Mouse (Mus musculus): ENCODE results near the gene Gabra4. TPM values are rescaled to one million over a fixed set of nuclear protein-coding genes. Genes with fewer than 3 reads are reported as not detected.

Gabra4 gene
- total RNA-seq (2014; rRNA removed; ENCODE audit: low replicate concordance) (0.34 and 0.93 TPM in 2 replicates), polyA plus RNA-seq (2015; fragmentation: Nextera tagmentation; extraction: Ambion mirVana) (0.38 and 0.79 TPM in 2 replicates)

DNA sequence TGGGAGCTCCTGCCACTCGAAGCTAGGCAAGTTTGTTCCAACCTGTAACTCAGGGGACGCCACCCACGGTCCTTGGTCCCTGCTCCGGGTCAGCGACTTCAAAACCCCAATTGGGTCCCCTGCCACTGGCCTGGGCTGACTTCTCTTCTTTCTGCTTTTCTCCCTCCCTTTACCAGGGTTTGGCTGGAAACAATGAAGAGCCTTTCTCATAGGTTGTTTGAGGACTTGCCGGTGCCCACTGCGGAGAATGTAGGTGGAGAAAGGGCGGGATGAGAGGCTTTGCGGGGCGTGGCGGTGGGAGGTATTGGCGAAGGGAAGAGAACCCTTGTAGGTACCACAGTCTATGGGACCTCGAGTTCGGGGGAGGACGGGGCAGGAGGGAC, at the start of gene Gabra4:
Gene Gabra4 (minus strand): TSS at position 194 of the 383 bp plus-strand sequence.
- Histone ChIP-seq H3K4me2 (ENCODE audit: low read depth, low read length) (peak within 1 kb of the TSS; percentile 90), H3K4me1 (ENCODE audit: control insufficient read depth, insufficient read depth) (peaks cover 14% of the 10 kb centered on the region; the same call in 1 of the 2 replicates), H3K9me3 (replicated peaks; ENCODE audit: control insufficient read depth, low read length) (no peaks in the 10 kb centered on the region), H3K9ac (replicated peaks; ENCODE audit: low read depth, low read length) (no peak within 1 kb of the TSS), H3K27me3 (ENCODE audit: control insufficient read depth, insufficient read depth, low read length) (peaks cover 14% of the 10 kb centered on the region), H3K4me3 (ENCODE audit: low read depth, low read length) (peak within 1 kb of the TSS; percentile 53), H3K27ac (ENCODE audit: low read depth) (no peak within 1 kb of the TSS), H3K36me3 (replicated peaks; ENCODE audit: control insufficient read depth, insufficient read depth, low read length) (no peaks in the 10 kb centered on the region)
- DNase-seq (ENCODE audit: low spot score) (no peak), ATAC-seq (ENCODE audit: insufficient read depth, low read depth) (no peak)
- WGBS: 1% methylated on average over 15 of the region's 15 CpGs
- TF ChIP-seq EP300 (IDR thresholded peaks at IDR 0.05; ENCODE audit: low read depth): no peak
- no peak for TF ChIP-seq CTCF (IDR thresholded peaks at IDR 0.05; ENCODE audit: low read depth)

DNA sequence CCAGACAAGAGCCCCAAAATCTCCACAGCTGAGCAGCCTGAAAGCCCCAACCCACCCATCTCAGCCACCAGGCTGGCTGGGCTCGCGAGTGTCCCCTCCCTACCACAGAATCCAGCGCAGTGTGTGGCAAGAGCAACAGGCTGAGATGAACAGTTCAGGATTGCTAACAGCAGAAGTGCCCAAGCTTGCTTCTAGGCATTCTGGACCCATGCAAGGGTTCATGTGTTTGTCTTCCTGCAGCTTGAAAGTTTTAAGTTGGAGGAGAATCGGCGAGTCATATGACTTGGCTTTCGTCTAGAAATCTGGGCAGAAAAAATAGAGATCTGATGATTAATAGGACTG, 43.1 kb upstream of the Gabra4 start:
- TF ChIP-seq EP300 (IDR thresholded peaks at IDR 0.05; ENCODE audit: low read depth) (no peak), CTCF (IDR thresholded peaks at IDR 0.05; ENCODE audit: low read depth) (no peak)
- 3% methylated on average over 6 of the region's 6 CpGs for WGBS
- peak overlapping the region; percentile 47 for H3K4me3 ChIP-seq (ENCODE audit: low read depth, low read length)
- H3K4me1 ChIP-seq (ENCODE audit: control insufficient read depth, insufficient read depth): no peaks in the 10 kb centered on the region
- H3K36me3 ChIP-seq (replicated peaks; ENCODE audit: control insufficient read depth, insufficient read depth, low read length): no peaks in the 10 kb centered on the region
- H3K9ac ChIP-seq (replicated peaks; ENCODE audit: low read depth, low read length): no peak overlapping the region
- H3K27ac ChIP-seq (ENCODE audit: low read depth): no peak overlapping the region
- H3K9me3 ChIP-seq (replicated peaks; ENCODE audit: control insufficient read depth, low read length): no peaks in the 10 kb centered on the region
- peak overlapping the region; percentile 86 for H3K4me2 ChIP-seq (ENCODE audit: low read depth, low read length)
- no peak for DNase-seq (ENCODE audit: low spot score)
- no peak for ATAC-seq (ENCODE audit: insufficient read depth, low read depth)
- 0 out of 2 replicates have a peak, but pooled peaks cover 5% of the 10 kb centered on the region for H3K27me3 ChIP-seq (ENCODE audit: control insufficient read depth, insufficient read depth, low read length)

DNA sequence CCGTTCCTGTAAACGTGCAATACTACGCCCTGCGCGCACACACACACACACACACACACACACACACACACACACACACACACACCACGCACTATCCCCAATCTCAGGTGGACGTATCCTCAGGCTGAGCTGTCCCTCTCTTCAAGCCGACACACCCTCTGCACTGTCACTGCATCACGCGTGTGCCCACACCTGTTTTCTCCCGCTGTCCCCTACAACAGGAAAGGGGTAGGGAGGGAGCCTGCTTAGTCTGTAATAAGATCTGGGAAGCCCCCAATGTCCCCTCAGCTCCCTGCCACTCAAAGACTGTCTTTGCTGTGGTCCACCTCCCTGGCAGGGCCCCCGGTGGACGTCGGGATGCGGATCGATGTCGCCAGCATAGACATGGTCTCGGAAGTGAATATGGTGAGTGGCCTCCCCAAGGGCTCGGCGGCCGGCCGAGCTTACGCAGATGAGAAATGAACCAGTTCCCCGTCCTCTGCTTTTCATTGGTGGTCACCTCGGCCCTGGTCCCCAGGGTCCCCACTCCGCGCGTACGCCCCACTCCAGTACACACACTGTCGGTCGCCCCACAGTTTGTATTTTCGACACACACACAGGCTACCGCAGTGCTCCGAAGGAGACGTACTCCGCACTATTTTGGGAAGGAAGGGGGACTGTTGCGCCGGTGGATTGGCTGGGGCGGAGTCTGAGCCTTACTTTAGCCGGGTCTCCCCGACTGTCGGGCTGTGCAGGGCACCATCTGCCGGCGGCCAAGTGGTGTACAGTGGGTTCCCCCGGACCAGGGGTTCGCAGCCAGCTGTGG, 42.6 kb upstream of the Gabra4 start:
- Histone ChIP-seq H3K27me3 (ENCODE audit: control insufficient read depth, insufficient read depth, low read length) (0 out of 2 replicates have a peak, but pooled peaks cover 5% of the 10 kb centered on the region), H3K36me3 (replicated peaks; ENCODE audit: control insufficient read depth, insufficient read depth, low read length) (no peaks in the 10 kb centered on the region), H3K27ac (ENCODE audit: low read depth) (no peak overlapping the region), H3K9me3 (replicated peaks; ENCODE audit: control insufficient read depth, low read length) (no peaks in the 10 kb centered on the region), H3K4me2 (ENCODE audit: low read depth, low read length) (peak overlapping the region; percentile 86), H3K9ac (replicated peaks; ENCODE audit: low read depth, low read length) (no peak overlapping the region), H3K4me3 (ENCODE audit: low read depth, low read length) (peak overlapping the region; percentile 47), H3K4me1 (ENCODE audit: control insufficient read depth, insufficient read depth) (no peaks in the 10 kb centered on the region)
- DNase-seq (ENCODE audit: low spot score) (peak; percentile 55), ATAC-seq (ENCODE audit: insufficient read depth, low read depth) (peak; percentile 89)
- under 1% methylated on average over 46 of the region's 46 CpGs for WGBS
- TF ChIP-seq EP300 (IDR thresholded peaks at IDR 0.05; ENCODE audit: low read depth) (no peak), CTCF (IDR thresholded peaks at IDR 0.05; ENCODE audit: low read depth) (peak; percentile 29)

DNA sequence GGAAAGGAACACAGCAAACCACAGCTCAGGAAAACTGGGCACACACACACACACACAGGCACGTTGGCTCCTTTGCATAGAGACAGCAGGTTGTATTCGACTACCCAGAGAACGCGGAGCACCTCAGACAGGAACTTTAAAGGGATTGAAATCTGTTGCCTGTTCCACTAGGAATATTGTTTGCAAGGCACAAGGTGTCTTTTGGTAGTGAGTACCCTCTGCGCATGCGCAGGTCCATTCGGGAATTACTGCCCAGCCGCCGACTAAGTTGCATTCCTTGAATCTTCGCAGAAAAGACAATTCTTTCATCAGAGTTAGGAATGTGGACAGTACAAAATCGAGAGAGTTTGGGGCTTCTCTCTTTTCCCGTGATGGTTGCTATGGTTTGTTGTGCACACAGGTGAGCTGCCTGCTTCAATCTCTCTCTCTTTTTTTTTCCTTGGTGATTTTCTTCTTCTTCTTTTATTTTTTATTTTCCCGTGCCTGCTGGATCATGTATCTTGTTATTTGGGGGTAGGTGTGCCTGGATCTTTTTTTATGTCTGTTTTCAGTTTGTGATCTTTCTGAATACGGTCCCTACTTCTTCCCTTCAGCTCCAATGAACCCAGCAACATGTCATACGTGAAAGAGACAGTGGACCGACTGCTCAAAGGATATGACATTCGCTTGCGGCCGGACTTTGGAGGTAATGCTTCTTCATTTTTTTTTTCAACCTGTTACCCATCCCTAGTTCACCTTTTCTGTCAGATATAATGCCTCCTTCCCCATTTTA, 41.8 kb upstream of the Gabra4 start:
- Histone ChIP-seq H3K4me2 (ENCODE audit: low read depth, low read length) (peak overlapping the region; percentile 86), H3K4me3 (ENCODE audit: low read depth, low read length) (peak overlapping the region; percentile 47), H3K9me3 (replicated peaks; ENCODE audit: control insufficient read depth, low read length) (no peaks in the 10 kb centered on the region), H3K27ac (ENCODE audit: low read depth) (no peak overlapping the region), H3K27me3 (ENCODE audit: control insufficient read depth, insufficient read depth, low read length) (0 out of 2 replicates have a peak, but pooled peaks cover 5% of the 10 kb centered on the region), H3K36me3 (replicated peaks; ENCODE audit: control insufficient read depth, insufficient read depth, low read length) (no peaks in the 10 kb centered on the region), H3K4me1 (ENCODE audit: control insufficient read depth, insufficient read depth) (no peaks in the 10 kb centered on the region), H3K9ac (replicated peaks; ENCODE audit: low read depth, low read length) (no peak overlapping the region)
- 1% methylated on average over 19 of the region's 19 CpGs for WGBS
- DNase-seq (ENCODE audit: low spot score) (peak; percentile 13), ATAC-seq (ENCODE audit: insufficient read depth, low read depth) (no peak)
- no peak for TF ChIP-seq EP300 (IDR thresholded peaks at IDR 0.05; ENCODE audit: low read depth)
- no peak for TF ChIP-seq CTCF (IDR thresholded peaks at IDR 0.05; ENCODE audit: low read depth)

DNA sequence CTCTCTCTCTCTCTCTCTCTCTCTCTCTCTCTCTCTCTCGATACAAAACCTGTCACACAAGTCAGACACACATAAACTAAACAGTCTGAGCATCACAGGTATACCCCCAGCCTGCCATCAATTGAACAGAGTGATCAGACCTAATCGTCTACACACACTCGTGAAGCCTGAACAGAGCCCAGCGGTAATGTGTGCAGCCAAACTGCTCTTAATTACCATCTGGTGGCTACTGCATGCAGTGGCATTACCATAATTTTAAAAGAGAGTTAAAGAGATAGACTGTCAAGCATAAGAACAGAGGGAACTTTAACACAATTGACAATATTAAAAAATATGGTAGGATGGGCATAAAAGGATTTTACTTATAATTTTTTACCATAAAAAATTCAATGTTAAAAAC, 7.5 kb upstream of the Gabra4 start:
- Histone ChIP-seq H3K27ac (ENCODE audit: low read depth) (no peak overlapping the region), H3K36me3 (replicated peaks; ENCODE audit: control insufficient read depth, insufficient read depth, low read length) (no peaks in the 10 kb centered on the region), H3K9ac (replicated peaks; ENCODE audit: low read depth, low read length) (no peak overlapping the region), H3K4me1 (ENCODE audit: control insufficient read depth, insufficient read depth) (no peaks in the 10 kb centered on the region), H3K27me3 (ENCODE audit: control insufficient read depth, insufficient read depth, low read length) (no peaks in the 10 kb centered on the region), H3K4me3 (ENCODE audit: low read depth, low read length) (no peak overlapping the region), H3K4me2 (ENCODE audit: low read depth, low read length) (no peak overlapping the region), H3K9me3 (replicated peaks; ENCODE audit: control insufficient read depth, low read length) (no peaks in the 10 kb centered on the region)
- ATAC-seq (ENCODE audit: insufficient read depth, low read depth) (no peak), DNase-seq (ENCODE audit: low spot score) (no peak)
- no peak for TF ChIP-seq EP300 (IDR thresholded peaks at IDR 0.05; ENCODE audit: low read depth)
- no peak for TF ChIP-seq CTCF (IDR thresholded peaks at IDR 0.05; ENCODE audit: low read depth)
- 47% methylated on average over 4 of the region's 4 CpGs for WGBS

Data from heart, postnatal 0 days (tissue).